Mouse (Mus musculus): ENCODE data around the gene Zup1.
"Not testable (repeated sequence)": the region's sequence is repeated elsewhere in the genome, so short reads cannot be mapped to it uniquely, and the experiment has no call there.

Gene Zup1

GRCm38 (mm10) chr10:33950803-33951583 lies at the start of gene Zup1:
TSS of gene Zup1 (minus strand) at chr10:33951269.
- peak; percentile 98 for ATAC-seq (ENCODE audit: insufficient number of reproducible peaks, low FRiP score, low TSS enrichment)

DNA sequence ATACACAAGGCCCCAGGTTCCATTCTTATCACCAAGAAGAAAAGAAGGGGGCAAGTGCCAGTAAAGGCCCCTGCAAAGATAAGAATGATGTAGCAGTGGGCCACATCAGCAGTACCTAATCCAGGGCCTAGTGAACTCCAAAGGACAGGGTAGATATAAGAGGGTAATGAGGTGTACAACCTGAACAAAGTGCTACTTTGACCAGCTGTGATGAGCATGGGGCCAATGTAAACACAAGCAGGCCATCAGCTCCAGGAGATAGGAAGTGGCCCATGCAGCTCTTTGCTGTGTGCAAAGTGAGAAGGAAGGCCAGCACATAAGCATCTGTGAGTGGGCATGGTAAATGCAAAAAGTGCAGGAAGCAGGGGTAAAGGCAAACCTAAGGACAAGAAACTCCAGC lies 47.3 kb upstream of the Zup1 start:
- no peak for ATAC-seq (ENCODE audit: insufficient number of reproducible peaks, low FRiP score, low TSS enrichment)

GRCm38 (mm10) chr10:33996686-33997085 lies 45.6 kb upstream of the Zup1 start:
- ATAC-seq (ENCODE audit: insufficient number of reproducible peaks, low FRiP score, low TSS enrichment) = not testable (repeated sequence)

DNA sequence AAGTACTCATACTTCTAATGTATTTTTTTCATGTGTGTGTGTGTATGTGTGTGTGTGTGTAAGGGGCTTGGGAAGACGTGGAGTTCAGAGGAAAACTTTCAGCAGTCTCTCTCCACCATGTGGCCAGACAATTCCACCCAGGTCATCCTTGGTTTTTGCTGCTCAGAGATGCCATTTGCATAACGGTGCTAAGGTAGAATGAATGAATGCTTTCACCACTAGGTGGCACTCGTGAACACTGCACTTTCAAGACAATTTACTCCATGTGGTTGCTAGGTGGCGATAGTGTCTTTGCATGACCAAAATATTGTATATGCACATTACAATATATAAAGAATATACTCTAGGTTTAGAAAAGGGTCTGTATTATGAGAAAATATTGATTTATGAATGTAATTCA lies 35.7 kb upstream of the Zup1 start:
- peak; percentile 94 for ATAC-seq (ENCODE audit: insufficient number of reproducible peaks, low FRiP score, low TSS enrichment)

DNA sequence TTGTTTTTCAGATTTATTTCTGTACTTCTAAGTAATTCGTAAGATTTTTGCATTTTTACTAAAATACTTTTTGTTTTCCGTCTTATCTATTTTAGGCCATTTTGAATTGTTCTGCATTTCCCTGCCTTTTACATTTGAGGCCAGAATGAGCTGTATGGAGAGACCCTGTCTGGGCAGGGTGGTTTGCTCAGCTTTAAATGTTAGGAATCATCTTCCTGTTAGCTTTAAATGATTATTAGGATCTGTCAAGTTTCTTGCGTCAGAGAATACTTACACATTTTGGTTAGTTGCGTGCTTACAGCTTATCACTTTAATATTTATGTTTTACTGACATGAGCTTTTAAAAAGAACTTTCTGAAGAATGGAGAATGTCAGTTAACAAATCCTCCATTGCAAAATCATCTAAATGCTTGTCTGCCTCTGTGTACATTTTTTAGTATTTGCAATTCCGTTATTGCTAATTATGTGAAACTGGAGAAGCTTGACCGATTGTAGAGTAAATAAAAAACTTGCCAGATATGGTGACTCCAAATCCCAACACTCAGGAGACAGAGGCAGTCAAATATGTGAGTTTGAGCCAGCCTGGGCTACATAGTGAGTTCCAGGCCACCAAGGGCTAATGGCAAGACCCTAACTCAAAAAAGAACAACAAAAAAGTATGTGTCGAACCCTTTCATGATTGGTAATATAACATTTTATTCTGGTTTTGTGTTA lies 23.9 kb upstream of the Zup1 start:
- no peak for ATAC-seq (ENCODE audit: insufficient number of reproducible peaks, low FRiP score, low TSS enrichment)

GRCm38 (mm10) chr10:33952509-33952908 lies 1.4 kb upstream of the Zup1 start:
- ATAC-seq (ENCODE audit: insufficient number of reproducible peaks, low FRiP score, low TSS enrichment) = no peak

DNA sequence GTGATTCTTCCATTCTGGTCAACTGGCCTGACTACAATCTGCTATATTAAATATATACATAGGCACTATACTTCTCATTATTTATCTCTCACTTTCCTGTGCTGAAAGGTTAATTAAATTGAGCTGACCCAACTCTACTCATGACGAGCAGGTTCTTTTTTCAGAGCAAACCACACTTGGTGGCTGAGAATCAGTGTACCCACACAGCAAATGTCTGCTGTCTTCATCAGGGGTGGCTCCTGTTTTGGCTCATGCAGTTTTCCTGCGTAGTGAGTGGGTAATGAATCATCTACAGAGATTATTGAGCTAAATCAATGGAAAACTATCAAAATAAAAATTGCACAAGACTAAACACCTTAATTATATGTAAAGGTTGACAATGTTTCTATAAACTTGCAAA lies 4.7 kb downstream of the Zup1 start:
- no peak for ATAC-seq (ENCODE audit: insufficient number of reproducible peaks, low FRiP score, low TSS enrichment)

- no peak for ATAC-seq (ENCODE audit: insufficient number of reproducible peaks, low FRiP score, low TSS enrichment)
Measured at GRCm38 (mm10) chr10:33945390-33945789, 5.7 kb downstream of the Zup1 start.

DNA sequence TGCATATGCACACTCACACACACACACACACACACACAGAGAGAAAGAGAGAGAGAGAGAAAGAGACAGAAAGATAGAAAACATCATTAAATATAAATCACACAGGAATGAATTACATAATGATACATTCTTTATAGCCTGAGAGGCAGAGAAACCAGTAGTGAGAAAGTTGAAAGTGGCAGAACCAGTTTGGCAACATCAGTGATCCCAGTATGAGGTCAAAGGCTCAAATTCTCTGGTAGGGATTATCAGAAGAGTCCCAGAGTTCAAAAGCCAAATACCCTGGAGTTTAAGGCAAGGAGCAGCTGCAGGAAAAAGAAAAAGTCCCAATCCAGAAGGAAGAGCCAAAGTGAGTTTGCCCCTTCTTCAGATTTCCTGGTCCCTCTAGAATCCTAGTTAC lies 10.4 kb downstream of the Zup1 start:
- no peak for ATAC-seq (ENCODE audit: insufficient number of reproducible peaks, low FRiP score, low TSS enrichment)

GRCm38 (mm10) chr10:33905489-33905888 lies 45.6 kb downstream of the Zup1 start:
- no peak for ATAC-seq (ENCODE audit: insufficient number of reproducible peaks, low FRiP score, low TSS enrichment)

GRCm38 (mm10) chr10:33904530-33905481 lies 46.3 kb downstream of the Zup1 start, which contains the start of gene Rsph4a:
TSS of gene Rsph4a (plus strand) at chr10:33905111.
- ATAC-seq (ENCODE audit: insufficient number of reproducible peaks, low FRiP score, low TSS enrichment) = no peak

GRCm38 (mm10) chr10:33901520-33901919 lies 49.5 kb downstream of the Zup1 start:
- not testable (repeated sequence) for ATAC-seq (ENCODE audit: insufficient number of reproducible peaks, low FRiP score, low TSS enrichment)

GRCm38 (mm10) chr10:33882411-33882810 lies 68.7 kb downstream of the Zup1 start:
- not testable (repeated sequence) for ATAC-seq (ENCODE audit: insufficient number of reproducible peaks, low FRiP score, low TSS enrichment)

DNA sequence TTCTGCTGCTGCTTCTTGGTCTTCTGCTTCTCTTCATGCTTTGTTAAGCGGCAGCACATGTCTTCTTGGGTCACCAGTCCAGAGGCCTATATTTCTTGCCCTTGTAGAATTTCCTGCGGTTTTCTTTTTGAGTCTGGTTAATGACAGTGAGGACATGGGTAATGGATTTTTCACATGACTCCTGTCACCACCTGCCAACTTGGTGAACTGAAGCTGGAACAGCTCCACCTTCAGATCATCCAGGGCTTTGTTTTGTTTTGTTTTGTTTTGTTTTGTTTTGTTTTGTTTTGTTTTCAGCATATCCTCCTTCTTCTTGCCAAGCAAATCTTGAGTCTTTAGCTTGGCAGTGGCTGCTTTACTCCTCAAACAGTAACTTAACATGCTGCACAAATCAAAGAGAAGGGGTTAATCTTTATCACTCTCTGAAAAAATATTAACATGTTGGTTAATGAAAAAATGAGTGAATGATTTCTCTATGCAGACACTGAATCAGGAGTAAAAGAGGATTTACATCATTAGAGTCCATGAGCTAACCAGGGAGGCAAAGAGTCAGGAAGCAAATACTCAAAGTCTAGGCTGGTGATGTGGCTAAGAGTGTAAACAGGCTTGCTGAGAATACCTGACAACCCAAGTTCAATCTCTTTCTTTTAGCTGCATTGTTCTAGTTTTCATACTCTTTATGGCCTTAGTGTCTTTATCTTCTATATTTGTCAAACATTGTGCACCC lies 78.2 kb downstream of the Zup1 start:
- no peak for ATAC-seq (ENCODE audit: insufficient number of reproducible peaks, low FRiP score, low TSS enrichment)

GRCm38 (mm10) chr10:33870441-33870840 lies 80.6 kb downstream of the Zup1 start:
- ATAC-seq (ENCODE audit: insufficient number of reproducible peaks, low FRiP score, low TSS enrichment) = no peak
